In genomic region chr15:31647225-31647624, GRCm38 (mm10) we compare ENCODE assay signal across 23 mouse cellular contexts.
"Had no signal": no experiment of that assay in that cellular context is flagged by ENCODE, and none has a peak within 500 bp of the region (broad histone marks: within the 10 kb centered on the region; RNA-seq: fewer than 3 reads in every experiment).

No protein-coding gene starts in this region.

- H3K4me1 ChIP-seq: midbrain, embryonic 10.5 days; midbrain, embryonic 13.5 days; neural tube, embryonic 13.5 days; stomach, embryonic 15.5 days had no signal

- H3K36me3 ChIP-seq: limb, embryonic 12.5 days; limb, embryonic 15.5 days; midbrain, embryonic 10.5 days; midbrain, embryonic 13.5 days; neural tube, embryonic 13.5 days; stomach, embryonic 15.5 days had no signal

- H3K9ac ChIP-seq: limb, embryonic 12.5 days; limb, embryonic 15.5 days; liver, embryonic 14.5 days; liver, postnatal 0 days; lung, embryonic 14.5 days; midbrain, embryonic 13.5 days; neural tube, embryonic 13.5 days; stomach, embryonic 15.5 days had no signal

- H3K4me3 ChIP-seq: limb, embryonic 12.5 days; limb, embryonic 15.5 days; megakaryocyte, embryonic 14.5 days; midbrain, embryonic 10.5 days; midbrain, embryonic 13.5 days; myocyte; neural tube, embryonic 13.5 days; stomach, embryonic 15.5 days had no signal

- H3K27ac ChIP-seq: limb, embryonic 12.5 days; limb, embryonic 15.5 days; liver, embryonic 14.5 days; macrophage; midbrain, embryonic 10.5 days; midbrain, embryonic 13.5 days; neural tube, embryonic 13.5 days; stomach, embryonic 15.5 days had no signal

- DNase-seq: kidney, adult 9 months; left cerebral cortex, postnatal 4 days; liver, postnatal 0 days; lung, embryonic 14.5 days; retina, postnatal 1 day; right cerebral cortex, postnatal 25 days; spleen, adult 18-20 months; thymus, postnatal 25 days had no signal

- H3K9me3 ChIP-seq: limb, embryonic 12.5 days; limb, embryonic 15.5 days; megakaryocyte, embryonic 14.5 days; midbrain, embryonic 10.5 days; midbrain, embryonic 13.5 days; neural tube, embryonic 13.5 days; stomach, embryonic 15.5 days had no signal

- H3K4me2 ChIP-seq: limb, embryonic 12.5 days; limb, embryonic 15.5 days; liver, embryonic 11.5 days; lung, embryonic 14.5 days; midbrain, embryonic 13.5 days; neural tube, embryonic 13.5 days; stomach, embryonic 15.5 days had no signal

- H3K27me3 ChIP-seq: limb, embryonic 15.5 days; midbrain, embryonic 13.5 days; neural tube, embryonic 13.5 days; stomach, embryonic 15.5 days had no signal

- ATAC-seq: inflammation-experienced regulatory T-cells, adult 6 months; intestine, embryonic 16.5 days; liver, postnatal 0 days; lung, postnatal 0 days; midbrain, embryonic 13.5 days; midbrain, embryonic 16.5 days had no signal
